Mouse (Mus musculus): Measurements from ENCODE around the gene Foxo3. TPM values are rescaled to one million over a fixed set of nuclear protein-coding genes. Genes with fewer than 3 reads are reported as not detected.

Gene Foxo3
- polyA plus RNA-seq, 1 experiment from 2014 or later, result 2.5 TPM

DNA sequence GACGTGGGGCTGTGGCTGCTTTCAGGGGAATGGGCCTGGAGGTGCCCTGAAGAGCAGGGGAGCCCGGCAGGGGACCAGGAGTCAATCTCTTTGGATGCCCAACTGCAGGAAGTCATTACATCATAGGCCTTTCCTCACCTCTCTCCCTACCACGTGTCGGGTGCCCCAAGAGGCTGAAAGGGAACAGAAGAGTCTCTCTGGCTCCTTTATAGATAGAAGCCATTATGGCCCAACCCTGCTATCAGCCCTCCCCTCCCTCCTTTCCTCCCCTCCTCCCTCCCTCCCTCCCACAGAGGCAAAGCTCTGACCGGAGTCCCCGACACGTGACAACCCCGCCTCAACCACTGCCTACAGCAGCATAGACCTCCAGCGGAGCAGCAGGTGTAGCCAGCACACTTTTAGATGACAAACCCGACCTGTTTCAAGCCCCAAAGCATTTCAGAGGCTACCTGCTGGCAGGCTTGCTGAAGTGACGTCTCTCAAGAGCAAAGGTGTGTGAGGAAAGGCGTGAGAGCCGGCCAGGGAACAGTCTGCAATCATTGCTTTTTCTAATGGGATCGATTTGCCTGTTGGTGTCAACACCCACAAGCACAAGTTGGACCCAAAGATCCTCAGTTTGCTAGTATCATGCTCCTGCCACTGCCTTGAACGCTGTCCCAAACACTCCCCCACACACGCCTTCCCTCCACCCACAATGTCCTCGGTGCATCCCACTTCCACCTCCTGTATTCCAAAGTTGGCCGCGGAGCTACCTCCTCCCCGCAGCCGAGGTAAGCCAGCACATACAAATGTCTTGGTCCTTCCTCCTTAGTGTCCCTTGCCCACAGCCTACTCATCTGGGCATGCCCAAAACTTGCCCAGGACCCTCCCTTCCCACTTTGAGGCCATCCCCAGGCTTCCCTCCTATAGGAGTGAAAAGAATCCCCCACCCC, 2.5 kb downstream of the Foxo3 start:
- peak overlapping the region; percentile 91 for H3K27ac ChIP-seq
- peak; percentile 38 for DNase-seq (ENCODE audit: low spot score)
- peak overlapping the region; percentile 85 for H3K4me3 ChIP-seq
- 3% methylated on average over 21 of the region's 21 CpGs for WGBS
- H3K36me3 ChIP-seq, result no peaks in the 10 kb centered on the region
- no peaks in the 10 kb centered on the region for H3K9me3 ChIP-seq
- H3K27me3 ChIP-seq (ENCODE audit: insufficient read depth, poor library complexity, severe bottlenecking), result peaks cover 36% of the 10 kb centered on the region
- peaks cover 56% of the 10 kb centered on the region for H3K4me1 ChIP-seq (replicated peaks)

DNA sequence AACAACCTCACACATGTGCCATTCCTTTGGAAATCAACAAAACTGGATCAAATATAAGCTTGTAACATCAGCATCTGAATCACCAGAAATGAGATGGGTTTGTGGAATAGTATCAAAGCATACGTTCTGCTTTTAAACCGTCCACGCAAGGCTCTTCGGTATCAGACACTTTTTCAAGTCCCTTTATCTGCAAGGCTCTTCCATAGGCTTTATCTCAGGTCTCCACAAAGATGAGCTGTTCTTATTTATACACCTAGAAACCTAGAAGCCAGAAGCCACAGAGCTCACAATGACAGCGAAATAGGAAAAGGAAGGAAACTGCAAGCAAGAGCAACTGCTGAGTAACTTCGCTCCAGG, 3.2 kb downstream of the Foxo3 start:
- H3K27me3 ChIP-seq (ENCODE audit: insufficient read depth, poor library complexity, severe bottlenecking), result peaks cover 36% of the 10 kb centered on the region
- H3K27ac ChIP-seq, result no peak overlapping the region
- no peaks in the 10 kb centered on the region for H3K9me3 ChIP-seq
- H3K36me3 ChIP-seq, result no peaks in the 10 kb centered on the region
- 58% methylated on average over 6 of the region's 6 CpGs for WGBS
- peak overlapping the region; percentile 85 for H3K4me3 ChIP-seq
- no peak for DNase-seq (ENCODE audit: low spot score)
- H3K4me1 ChIP-seq (replicated peaks), result peaks cover 54% of the 10 kb centered on the region

DNA sequence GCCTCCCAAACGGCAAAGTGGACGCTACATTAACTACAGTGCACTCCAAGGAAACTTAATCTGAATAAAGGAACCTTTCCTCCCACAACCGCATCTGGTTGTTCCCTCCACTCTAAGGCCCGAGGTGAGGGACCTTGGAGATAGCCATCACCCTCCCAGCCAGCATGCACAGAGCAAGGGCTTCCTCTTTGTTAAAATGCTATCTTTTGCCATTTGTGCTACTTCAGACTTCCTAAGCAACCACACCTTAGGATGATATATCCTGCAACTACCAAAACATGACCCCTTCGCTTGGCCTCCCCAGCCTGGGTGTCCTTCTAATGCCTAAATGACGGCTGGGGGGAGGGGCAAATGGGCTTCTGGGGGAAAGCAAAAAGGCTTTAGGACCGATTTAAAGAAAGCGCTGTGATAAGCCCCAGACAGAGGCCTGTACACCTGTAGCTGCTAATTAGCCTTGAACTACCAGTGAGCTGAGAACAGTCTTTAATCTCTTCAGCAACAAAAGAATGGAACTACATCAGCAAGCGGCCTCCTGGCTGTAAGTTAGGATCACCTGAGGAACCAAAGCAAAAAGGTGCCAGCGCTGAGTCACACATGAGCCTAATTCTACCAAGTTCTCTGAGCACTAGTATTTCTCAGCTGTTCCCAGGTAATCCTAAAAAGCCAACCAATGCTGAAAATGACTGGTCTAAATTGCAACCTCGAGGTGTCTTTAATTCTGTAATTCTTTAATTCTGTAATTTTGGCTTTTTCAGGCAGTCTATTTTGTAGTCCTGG, 4.9 kb downstream of the Foxo3 start:
- Histone ChIP-seq H3K27me3 (ENCODE audit: insufficient read depth, poor library complexity, severe bottlenecking) (peaks cover 36% of the 10 kb centered on the region), H3K4me1 (replicated peaks) (peaks cover 49% of the 10 kb centered on the region), H3K9me3 (no peaks in the 10 kb centered on the region), H3K4me3 (no peak overlapping the region), H3K27ac (no peak overlapping the region), H3K36me3 (peaks cover 5% of the 10 kb centered on the region)
- DNase-seq (ENCODE audit: low spot score), result no peak
- 60% methylated on average over 11 of the region's 11 CpGs for WGBS

DNA sequence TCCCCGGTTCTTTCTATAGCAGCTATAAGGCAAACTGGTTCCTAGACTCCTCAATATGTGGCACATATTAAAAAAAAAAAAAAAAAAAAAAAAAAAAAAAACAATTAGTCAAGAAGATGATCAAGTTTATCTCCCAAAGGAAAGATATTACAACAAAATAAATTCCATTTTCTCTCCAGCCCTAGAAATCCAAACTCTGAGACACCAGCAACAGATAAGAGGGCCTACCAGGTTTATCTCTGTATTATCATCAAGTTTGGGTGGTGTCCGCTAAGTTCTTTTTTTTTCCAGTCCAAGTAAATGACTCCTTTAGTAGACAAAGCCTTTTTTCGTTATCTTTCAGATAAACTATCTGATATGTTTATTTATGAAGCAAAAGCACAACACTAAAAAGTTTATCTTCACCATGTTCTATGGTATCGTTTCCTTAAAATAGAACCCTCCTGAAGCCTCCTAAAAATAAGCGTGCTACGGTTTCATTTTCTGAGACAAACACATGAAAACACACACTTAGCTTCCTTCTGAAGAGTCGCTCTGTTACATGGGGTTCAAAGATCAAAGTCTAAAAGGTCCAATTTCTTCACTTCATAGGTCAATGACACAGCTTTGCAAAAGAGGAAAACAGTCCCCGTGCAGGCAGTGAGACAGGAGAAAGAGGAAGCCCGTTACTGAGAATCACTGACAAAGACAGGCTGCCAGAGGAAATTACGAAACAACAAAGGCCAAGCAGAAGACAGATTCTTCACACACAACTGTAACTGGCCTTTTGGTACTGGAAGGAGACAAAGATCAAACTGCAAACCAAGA, 6.1 kb downstream of the Foxo3 start:
- Histone ChIP-seq H3K27ac (no peak overlapping the region), H3K36me3 (peaks cover 17% of the 10 kb centered on the region), H3K27me3 (ENCODE audit: insufficient read depth, poor library complexity, severe bottlenecking) (peaks cover 36% of the 10 kb centered on the region), H3K9me3 (no peaks in the 10 kb centered on the region), H3K4me1 (replicated peaks) (peaks cover 44% of the 10 kb centered on the region), H3K4me3 (no peak overlapping the region)
- no peak for DNase-seq (ENCODE audit: low spot score)
- WGBS, result 62% methylated on average over 10 of the region's 10 CpGs

DNA sequence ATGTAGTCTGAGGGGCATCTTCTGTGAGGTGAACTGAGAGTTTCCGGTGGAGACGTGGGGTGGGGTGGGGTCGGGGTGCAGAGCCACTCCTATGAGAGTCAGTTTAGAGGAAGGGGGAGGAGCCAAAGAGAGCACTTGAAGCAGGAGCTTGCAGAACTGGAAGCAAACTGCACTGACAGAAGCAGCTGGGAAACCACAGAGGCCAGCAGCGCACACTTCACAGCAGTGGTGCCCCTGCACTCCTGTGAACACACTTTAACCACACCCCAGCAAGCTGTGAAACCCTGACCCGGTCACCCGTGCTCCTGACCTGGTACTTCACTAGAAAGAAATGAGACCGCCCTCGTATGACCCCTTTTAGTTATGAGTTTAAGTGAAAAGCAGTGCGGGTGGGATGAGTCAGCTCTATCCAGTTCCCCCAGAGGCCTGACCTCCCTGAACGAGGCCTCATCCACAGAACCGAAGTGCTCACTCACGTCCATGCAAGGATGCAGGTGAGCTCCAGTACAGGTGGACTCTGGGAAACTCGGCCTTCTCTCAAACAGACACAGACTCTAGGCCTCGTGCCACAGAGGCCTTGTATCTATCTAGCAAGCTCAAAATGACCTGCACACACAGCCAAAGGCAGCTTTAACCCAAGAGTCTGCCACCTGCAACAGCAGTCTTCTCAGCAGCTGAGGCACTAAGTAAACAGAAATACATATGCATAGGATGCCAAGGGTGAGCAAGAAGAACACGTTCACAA, 7.1 kb downstream of the Foxo3 start:
- DNase-seq (ENCODE audit: low spot score), result no peak

DNA sequence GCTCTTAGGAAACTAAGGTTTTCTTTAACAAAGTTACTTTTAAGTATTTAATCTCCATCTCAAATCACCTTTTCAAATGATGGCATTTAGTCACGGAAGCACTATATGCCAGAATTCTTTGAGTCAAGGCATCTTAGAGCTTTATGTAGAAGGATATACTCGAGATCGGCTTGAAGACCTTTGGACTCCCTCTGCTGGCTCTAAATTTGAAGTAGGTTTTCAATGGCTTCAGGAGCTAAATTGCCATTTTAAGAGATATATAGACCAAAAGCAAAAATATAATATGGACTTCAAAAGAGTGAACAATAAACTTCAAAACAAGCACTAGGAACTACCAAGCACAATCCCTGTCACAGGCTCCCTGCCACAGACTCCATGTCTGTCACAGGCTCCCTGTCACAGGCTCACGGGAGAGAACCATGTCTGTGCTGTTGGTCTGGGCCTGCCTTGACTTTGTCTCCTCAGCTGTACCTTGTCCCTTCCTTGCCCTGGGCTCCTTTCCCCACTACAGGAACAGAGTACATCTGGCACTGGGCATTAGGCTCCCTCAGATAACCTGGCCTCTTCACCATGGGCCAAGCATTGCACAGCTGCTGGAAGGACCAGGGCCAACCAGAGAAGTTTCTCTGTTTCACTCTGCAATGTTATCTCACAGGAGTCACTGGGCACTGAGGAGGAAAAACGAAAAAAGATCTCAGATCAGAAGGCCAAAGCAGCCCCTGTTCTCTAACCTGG, 8.6 kb downstream of the Foxo3 start:
- H3K9me3 ChIP-seq, result no peaks in the 10 kb centered on the region
- H3K36me3 ChIP-seq, result peaks cover 21% of the 10 kb centered on the region
- peaks cover 21% of the 10 kb centered on the region for H3K4me1 ChIP-seq (replicated peaks)
- WGBS, result 86% methylated on average over 5 of the region's 5 CpGs
- peaks cover 13% of the 10 kb centered on the region for H3K27me3 ChIP-seq (ENCODE audit: insufficient read depth, poor library complexity, severe bottlenecking)
- DNase-seq (ENCODE audit: low spot score), result no peak
- H3K4me3 ChIP-seq, result no peak overlapping the region
- H3K27ac ChIP-seq, result no peak overlapping the region

More for the DNA sequence above, 7.1 kb downstream of the Foxo3 start:
- WGBS, result 65% methylated on average over 15 of the region's 15 CpGs
- no peak overlapping the region for H3K27ac ChIP-seq
- H3K27me3 ChIP-seq (ENCODE audit: insufficient read depth, poor library complexity, severe bottlenecking), result peaks cover 28% of the 10 kb centered on the region
- no peaks in the 10 kb centered on the region for H3K9me3 ChIP-seq
- peaks cover 21% of the 10 kb centered on the region for H3K36me3 ChIP-seq
- H3K4me3 ChIP-seq, result no peak overlapping the region
- H3K4me1 ChIP-seq (replicated peaks), result peaks cover 33% of the 10 kb centered on the region

DNA sequence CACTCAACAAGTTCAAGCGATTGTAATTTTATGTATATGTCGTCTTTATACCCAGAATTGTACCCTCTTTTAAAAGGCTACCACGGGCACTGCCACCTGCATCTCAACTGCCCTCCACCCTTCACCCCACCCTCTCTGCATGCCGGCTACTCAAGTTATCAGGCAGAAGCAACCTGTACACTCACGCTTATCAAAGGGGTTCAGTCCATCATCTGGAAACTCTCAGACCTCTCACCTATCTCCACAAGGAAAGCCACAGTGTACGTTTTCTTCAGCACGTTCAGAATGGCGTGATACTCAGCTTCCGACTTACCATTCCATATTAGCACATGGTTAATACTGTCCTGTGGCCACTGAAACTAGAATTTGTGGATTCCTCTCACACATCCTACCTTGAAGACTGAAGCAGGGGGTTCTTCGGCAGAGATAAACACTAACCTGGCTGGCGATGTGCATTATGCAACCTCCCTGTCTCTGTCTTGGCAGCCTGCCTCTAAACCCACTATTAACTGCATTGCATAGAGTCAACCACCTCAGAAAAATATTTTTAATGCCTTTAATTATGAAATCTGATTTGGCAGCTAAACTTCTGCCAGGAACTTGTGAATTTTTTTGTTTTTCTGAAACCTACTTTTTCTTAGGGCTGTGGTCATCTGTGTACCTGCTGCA, 11.4 kb downstream of the Foxo3 start:
- no peaks in the 10 kb centered on the region for H3K27me3 ChIP-seq (ENCODE audit: insufficient read depth, poor library complexity, severe bottlenecking)
- WGBS, result 91% methylated on average over 11 of the region's 11 CpGs
- peaks cover 21% of the 10 kb centered on the region for H3K36me3 ChIP-seq
- H3K9me3 ChIP-seq, result no peaks in the 10 kb centered on the region
- DNase-seq (ENCODE audit: low spot score), result no peak
- H3K27ac ChIP-seq, result no peak overlapping the region
- H3K4me1 ChIP-seq (replicated peaks), result peaks cover 12% of the 10 kb centered on the region
- H3K4me3 ChIP-seq, result no peak overlapping the region

DNA sequence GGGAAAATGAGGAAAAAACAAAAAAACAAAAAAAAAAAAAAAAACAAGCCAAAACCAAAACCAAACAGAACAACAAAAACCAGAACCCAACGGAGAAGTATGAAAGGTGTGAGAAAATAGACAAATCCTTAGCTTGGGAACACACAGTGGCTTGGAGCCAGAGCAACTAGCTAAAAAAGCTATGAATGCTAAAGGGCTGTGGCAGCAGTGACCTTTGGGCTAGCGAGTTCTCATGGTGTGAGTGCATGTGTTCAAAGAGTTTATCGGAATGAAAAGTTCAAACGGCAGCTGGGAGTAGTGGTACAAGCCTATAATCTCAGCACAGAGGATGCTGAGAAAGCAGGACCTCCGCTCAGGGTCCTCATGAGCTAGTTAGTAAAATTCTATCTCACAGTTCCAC, 12.4 kb downstream of the Foxo3 start:
- Histone ChIP-seq H3K4me3 (no peak overlapping the region), H3K9me3 (no peaks in the 10 kb centered on the region), H3K27ac (no peak overlapping the region), H3K27me3 (ENCODE audit: insufficient read depth, poor library complexity, severe bottlenecking) (no peaks in the 10 kb centered on the region), H3K36me3 (peaks cover 21% of the 10 kb centered on the region), H3K4me1 (replicated peaks) (peaks cover 4% of the 10 kb centered on the region; the same call in 1 of the 2 replicates)
- no peak for DNase-seq (ENCODE audit: low spot score)
- WGBS, result 80% methylated on average over 5 of the region's 5 CpGs

DNA sequence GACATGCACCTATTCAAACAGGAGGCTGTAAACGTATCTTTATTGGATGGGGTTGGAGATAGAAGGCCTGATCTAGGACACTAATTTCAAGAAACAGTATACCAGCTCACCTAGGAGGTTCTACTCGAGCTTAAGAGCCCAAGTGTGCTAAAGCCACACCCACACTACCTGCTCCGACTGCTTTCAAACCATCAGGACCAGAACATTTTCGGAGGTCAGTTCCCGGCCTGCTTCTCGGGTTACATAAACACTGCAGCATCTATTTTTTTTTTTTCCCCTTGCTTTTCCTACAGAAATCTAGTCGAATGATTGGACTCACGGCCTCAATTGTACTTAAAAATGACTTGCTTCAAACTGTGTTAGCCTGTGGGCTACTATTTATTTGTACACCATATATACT, 12.9 kb downstream of the Foxo3 start:
- no peaks in the 10 kb centered on the region for H3K9me3 ChIP-seq
- no peaks in the 10 kb centered on the region for H3K27me3 ChIP-seq (ENCODE audit: insufficient read depth, poor library complexity, severe bottlenecking)
- no peaks in the 10 kb centered on the region for H3K4me1 ChIP-seq (replicated peaks)
- WGBS, result 73% methylated on average over 8 of the region's 8 CpGs
- no peak overlapping the region for H3K4me3 ChIP-seq
- no peak for DNase-seq (ENCODE audit: low spot score)
- H3K27ac ChIP-seq, result no peak overlapping the region
- peaks cover 21% of the 10 kb centered on the region for H3K36me3 ChIP-seq

DNA sequence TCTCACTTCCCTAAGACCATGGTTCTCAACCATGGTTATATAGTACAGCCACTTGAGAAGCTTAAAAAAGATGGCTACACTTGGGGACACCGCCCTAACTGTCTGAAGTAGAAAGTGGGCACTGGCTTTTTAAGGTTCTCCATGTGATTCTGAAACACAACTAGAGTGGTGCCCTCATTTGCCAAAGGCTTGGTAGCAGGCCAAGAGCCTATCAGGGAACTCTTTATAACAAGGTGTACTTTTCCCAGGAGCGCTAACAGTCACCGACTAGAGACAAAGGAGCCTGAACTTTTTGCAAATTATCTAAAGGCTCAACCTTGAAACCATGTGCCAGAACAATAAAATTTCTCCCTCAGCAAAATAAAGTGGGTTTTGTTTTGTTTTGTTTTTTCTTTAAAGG, 14.5 kb downstream of the Foxo3 start:
- Histone ChIP-seq H3K4me1 (replicated peaks) (no peaks in the 10 kb centered on the region), H3K27me3 (ENCODE audit: insufficient read depth, poor library complexity, severe bottlenecking) (no peaks in the 10 kb centered on the region), H3K4me3 (no peak overlapping the region), H3K9me3 (no peaks in the 10 kb centered on the region), H3K36me3 (peaks cover 22% of the 10 kb centered on the region), H3K27ac (no peak overlapping the region)
- no peak for DNase-seq (ENCODE audit: low spot score)
- WGBS, result 98% methylated on average over 3 of the region's 3 CpGs

DNA sequence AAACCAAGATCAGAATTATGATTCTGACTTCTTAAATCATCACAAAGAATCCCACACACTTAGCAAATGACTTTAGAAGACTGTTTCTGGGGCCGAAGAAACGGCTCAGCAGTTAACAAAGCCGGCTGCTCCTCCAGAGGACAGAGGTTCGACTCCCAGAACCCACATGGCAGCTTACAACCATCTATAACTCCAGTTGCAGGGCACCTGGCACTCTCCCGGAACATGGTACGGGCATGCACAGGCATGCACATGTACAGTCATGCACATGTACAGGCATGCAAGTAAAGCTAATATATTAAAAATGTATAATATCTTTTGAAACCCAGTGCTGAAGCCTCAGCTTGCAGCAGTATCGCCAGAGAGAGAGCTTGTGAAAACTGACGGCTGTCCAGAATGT, 15.5 kb downstream of the Foxo3 start:
- no peak for DNase-seq (ENCODE audit: low spot score)
- WGBS, result 94% methylated on average over 8 of the region's 8 CpGs
- no peak overlapping the region for H3K4me3 ChIP-seq
- H3K4me1 ChIP-seq (replicated peaks), result no peaks in the 10 kb centered on the region
- peaks cover 13% of the 10 kb centered on the region for H3K36me3 ChIP-seq
- H3K9me3 ChIP-seq, result no peaks in the 10 kb centered on the region
- no peak overlapping the region for H3K27ac ChIP-seq
- no peaks in the 10 kb centered on the region for H3K27me3 ChIP-seq (ENCODE audit: insufficient read depth, poor library complexity, severe bottlenecking)
